Mouse (Mus musculus) brown adipose tissue, adult 24 weeks (tissue): ENCODE data around the gene Atp6v0a4. TPM values are rescaled to one million over a fixed set of nuclear protein-coding genes. Genes with fewer than 3 reads are reported as not detected.

Experiments
- H3K27ac ChIP-seq: fragments of 200-500 bp; replicated peaks from 2 replicates; pipeline ENCODE4 v1.5.1; 2012; ENCODE audit warnings: low read depth, mild to moderate bottlenecking, low read length
- H3K4me1 ChIP-seq: fragments of 200-500 bp; 2 replicates; pipeline ENCODE4 v1.6.1; 2012; ENCODE audit warnings: low read length, mixed read lengths; ENCODE audit not compliant: control insufficient read depth, insufficient read depth, insufficient read length
- H3K4me3 ChIP-seq: fragments of 200-500 bp; 2 replicates; pipeline ENCODE4 v1.5.1; 2012; ENCODE audit warnings: low read depth, mild to moderate bottlenecking, low read length, moderate library complexity; ENCODE audit not compliant: insufficient read depth
- polyA plus RNA-seq: library from polyadenylated mRNA; stranded (reverse); fragments of >200 nt; gene quantifications from 2 replicates; pipeline ENCODE4 v1.2.4, GENCODE M21; 2012; ENCODE audit not compliant: missing spikeins, insufficient read depth, insufficient read length

Atp6v0a4 gene
- polyA plus RNA-seq, 1 experiment, result not detected

- peaks cover 6% of the 10 kb centered on the region; the same call in 1 of the 2 replicates for H3K4me1 ChIP-seq
- H3K4me3 ChIP-seq, result no peak overlapping the region
- no peak overlapping the region for H3K27ac ChIP-seq
Measured at GRCm38 (mm10) chr6:38027771-38028170, 96.6 kb downstream of the Atp6v0a4 start.

GRCm38 (mm10) chr6:38023284-38023683, 101.1 kb downstream of the Atp6v0a4 start:
- peak overlapping the region; percentile 22; the same call in 1 of the 2 replicates for H3K4me3 ChIP-seq
- peak overlapping the region; percentile 78 for H3K27ac ChIP-seq
- H3K4me1 ChIP-seq, result peaks cover 3% of the 10 kb centered on the region; the same call in 1 of the 2 replicates

- Histone ChIP-seq H3K4me1 (peaks cover 3% of the 10 kb centered on the region; the same call in 1 of the 2 replicates), H3K4me3 (no peak overlapping the region), H3K27ac (no peak overlapping the region)
Measured at GRCm38 (mm10) chr6:38021406-38021805, 103.0 kb downstream of the Atp6v0a4 start.

- no peaks in the 10 kb centered on the region for H3K4me1 ChIP-seq
- no peak overlapping the region for H3K27ac ChIP-seq
- H3K4me3 ChIP-seq, result no peak overlapping the region
Measured at GRCm38 (mm10) chr6:38012829-38013228, 111.6 kb downstream of the Atp6v0a4 start.

GRCm38 (mm10) chr6:38007459-38007858, 116.9 kb downstream of the Atp6v0a4 start:
- Histone ChIP-seq H3K4me1 (no peaks in the 10 kb centered on the region), H3K27ac (no peak overlapping the region), H3K4me3 (no peak overlapping the region)

Other genes with a start within 250 kb of the Atp6v0a4 start
- gene Svopl, start 77.6 kb downstream of the Atp6v0a4 start, polyA plus RNA-seq, result 1.4 and 5.2 TPM in 2 replicates
- not detected in 2 replicates for gene Tmem213, start 15.3 kb downstream of the Atp6v0a4 start, polyA plus RNA-seq
- gene D630045J12Rik, start 129.4 kb upstream of the Atp6v0a4 start, polyA plus RNA-seq, result 0.13 and 0.24 TPM in 2 replicates
- gene Zc3hav1l, start 174.7 kb upstream of the Atp6v0a4 start, polyA plus RNA-seq, result 0.28 and 0.63 TPM in 2 replicates
- 10.5 and 10.6 TPM in 2 replicates for gene Zc3hav1, start 230.0 kb upstream of the Atp6v0a4 start, polyA plus RNA-seq